Mouse (Mus musculus) hindbrain, postnatal 0 days (tissue): ENCODE measurements around the gene Fra10ac1. TPM values are rescaled to one million over a fixed set of nuclear protein-coding genes. Genes with fewer than 3 reads are reported as not detected.
A peak's percentile ranks its signal among the peaks of the same experiment; 100 is the strongest.

Experiments
- ATAC-seq: fragments of 200-750 bp; cut with Nextera tagmentation; 2 replicates; pipeline ENCODE4 v1.8.0; 2017; ENCODE audit warnings: mild to moderate bottlenecking, moderate TSS enrichment, moderate library complexity
- DNase-seq: peaks from one replicate; pipeline ENCODE4 v3.0.0-alpha.2; 2015; ENCODE audit warnings: low spot score
- H3K27ac ChIP-seq: fragments of 300-500 bp; sonication (generic); 2 replicates; pipeline ENCODE4 v1.5.1; 2014; ENCODE audit warnings: mild to moderate bottlenecking
- H3K27me3 ChIP-seq: fragments of 300-500 bp; sonication (generic); 2 replicates; pipeline ENCODE4 v1.6.1; 2014; ENCODE audit warnings: low read length, mixed read lengths; ENCODE audit not compliant: insufficient read depth
- H3K36me3 ChIP-seq: fragments of 300-500 bp; sonication (generic); 2 replicates; pipeline ENCODE4 v1.6.1; 2014; ENCODE audit warnings: low read length, mixed read lengths; ENCODE audit not compliant: insufficient read depth
- H3K4me1 ChIP-seq: fragments of 300-500 bp; sonication (generic); 2 replicates; pipeline ENCODE4 v1.6.1; 2014; ENCODE audit warnings: antibody characterized with exemption, low read length, mixed read lengths; ENCODE audit not compliant: insufficient read depth
- H3K4me2 ChIP-seq: fragments of 300-500 bp; sonication (generic); 2 replicates; pipeline ENCODE4 v1.6.1; 2014; ENCODE audit warnings: low read depth, mild to moderate bottlenecking, low read length, moderate library complexity, mixed read lengths
- H3K4me3 ChIP-seq: fragments of 300-500 bp; sonication (generic); 2 replicates; pipeline ENCODE4 v1.5.1; 2014; ENCODE audit warnings: low read length
- H3K9ac ChIP-seq: fragments of 300-500 bp; sonication (generic); replicated peaks from 2 replicates; pipeline ENCODE4 v1.6.1; 2014; ENCODE audit warnings: mild to moderate bottlenecking, low read length, moderate library complexity, mixed read lengths
- H3K9me3 ChIP-seq: fragments of 300-500 bp; sonication (generic); 2 replicates; pipeline ENCODE4 v1.6.1; 2016; ENCODE audit warnings: low read length, mixed read lengths
- CTCF ChIP-seq: IDR thresholded peaks from 2 replicates; pipeline ENCODE4 v1.5.1; 2016; ENCODE audit warnings: antibody characterized with exemption, control low read depth, low read depth
- WGBS: fragments of 180-500 bp; shearing (Covaris S2); extraction: QIAGEN DNeasy Blood & Tissue Kit; methylation state at CpG from one replicate; pipeline ENCODE4 v1.1.7; 2014; 5-methylcytosine and 5-hydroxymethylcytosine counted together
- polyA plus RNA-seq: library from polyadenylated mRNA; unstranded; fragments of >200 nt; fragmentation: Nextera tagmentation; extraction: Ambion mirVana; gene quantifications from 2 replicates; pipeline ENCODE4 v1.2.1, GENCODE M21; 2015
- total RNA-seq: library from RNA; depleted of rRNA; stranded (reverse); fragments of >200 nt; gene quantifications from 2 replicates; pipeline ENCODE4 v1.2.3, GENCODE M21; 2014

The Fra10ac1 gene
- total and polyA plus RNA-seq, 2 experiments from 2014 or later, result 3.4 to 30.9 TPM

DNA sequence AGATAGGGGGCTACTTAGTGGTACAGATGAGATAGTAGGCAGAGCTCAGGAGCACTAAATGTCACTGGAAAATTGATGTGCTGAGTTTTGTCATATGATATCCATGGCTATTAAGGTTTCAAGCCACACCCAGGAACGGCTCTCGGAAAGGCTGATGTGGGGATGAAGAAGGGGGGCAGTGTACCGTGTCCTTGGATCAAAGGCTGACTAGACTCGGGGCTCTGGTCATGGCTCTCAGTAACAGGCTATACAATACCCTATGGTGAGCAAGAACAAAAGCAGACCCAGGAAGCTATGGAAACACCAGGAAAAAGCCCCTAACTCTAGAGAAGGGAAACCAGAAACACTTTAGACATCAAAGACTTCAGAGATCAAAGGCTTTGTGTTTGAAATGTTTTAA, 8.6 kb upstream of the Fra10ac1 start:
- Histone ChIP-seq H3K27ac (no peak overlapping the region), H3K4me2 (no peak overlapping the region), H3K4me3 (no peak overlapping the region), H3K4me1 (no peaks in the 10 kb centered on the region), H3K27me3 (no peaks in the 10 kb centered on the region), H3K36me3 (no peaks in the 10 kb centered on the region), H3K9me3 (no peaks in the 10 kb centered on the region), H3K9ac (no peak overlapping the region)
- no peak for TF ChIP-seq CTCF
- no peak for ATAC-seq
- DNase-seq, result no peak
- 9% methylated on average over 4 of the region's 4 CpGs for WGBS

DNA sequence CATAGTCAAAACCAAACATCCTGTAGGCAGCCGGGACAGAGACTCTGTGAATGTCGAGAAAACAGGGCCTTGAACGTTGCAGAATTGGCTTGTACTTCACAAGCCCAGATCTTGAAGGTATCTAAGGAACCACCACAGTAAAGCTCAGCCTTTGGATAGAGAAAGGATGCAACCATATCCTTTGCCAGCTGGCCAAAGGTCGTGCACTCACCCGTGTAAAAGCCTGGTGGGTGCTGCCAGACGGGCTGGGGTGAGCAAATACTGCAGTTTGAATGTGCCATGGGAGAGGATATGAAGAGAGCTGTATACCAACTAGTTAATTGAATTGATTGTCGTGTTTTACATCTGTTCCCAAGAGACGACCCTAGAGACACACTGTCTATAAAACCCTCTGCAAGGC, 8.1 kb upstream of the Fra10ac1 start:
- Histone ChIP-seq H3K27me3 (no peaks in the 10 kb centered on the region), H3K4me3 (no peak overlapping the region), H3K9ac (no peak overlapping the region), H3K36me3 (no peaks in the 10 kb centered on the region), H3K4me1 (no peaks in the 10 kb centered on the region), H3K27ac (no peak overlapping the region), H3K9me3 (no peaks in the 10 kb centered on the region), H3K4me2 (no peak overlapping the region)
- TF ChIP-seq CTCF, result no peak
- ATAC-seq (no peak), DNase-seq (no peak)
- 39% methylated on average over 8 of the region's 8 CpGs for WGBS

- no peak overlapping the region for H3K9ac ChIP-seq
- no peak overlapping the region for H3K27ac ChIP-seq
- H3K4me2 ChIP-seq, result no peak overlapping the region
- H3K4me3 ChIP-seq, result no peak overlapping the region
- no peak for DNase-seq
- no peaks in the 10 kb centered on the region for H3K36me3 ChIP-seq
- H3K27me3 ChIP-seq, result no peaks in the 10 kb centered on the region
- no peaks in the 10 kb centered on the region for H3K9me3 ChIP-seq
- TF ChIP-seq CTCF, result peak; percentile 33
- WGBS, result 55% methylated on average over 2 of the region's 2 CpGs
- no peak for ATAC-seq
- H3K4me1 ChIP-seq, result 0 out of 2 replicates have a peak, but pooled peaks cover 3% of the 10 kb centered on the region
Measured at GRCm38 (mm10) chr19:38228699-38229098, 4.7 kb upstream of the Fra10ac1 start.

DNA sequence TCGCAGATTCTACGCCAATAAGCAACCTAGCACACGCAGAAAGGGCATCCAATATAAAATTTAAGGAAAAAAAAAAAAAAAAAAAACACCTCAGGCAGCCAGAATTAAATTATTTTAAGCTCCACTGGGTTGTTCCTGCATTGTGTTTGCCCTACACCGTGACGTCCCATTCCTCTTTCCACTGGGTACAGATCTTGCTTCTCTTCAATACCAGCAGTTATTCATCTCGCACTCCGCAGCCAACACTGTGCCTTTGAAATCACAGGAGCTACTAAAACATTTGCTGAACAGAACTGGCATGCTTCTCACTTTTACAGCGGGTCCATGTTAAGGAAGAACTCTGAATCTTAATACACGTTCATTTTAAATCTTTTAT, 717 bp upstream of the Fra10ac1 start:
- no peak for ATAC-seq
- no peaks in the 10 kb centered on the region for H3K27me3 ChIP-seq
- H3K4me2 ChIP-seq, result peak overlapping the region; percentile 70
- H3K27ac ChIP-seq, result peak overlapping the region; percentile 96
- H3K4me3 ChIP-seq, result peak overlapping the region; percentile 42
- H3K9me3 ChIP-seq, result no peaks in the 10 kb centered on the region
- WGBS, result 4% methylated on average over 9 of the region's 9 CpGs
- no peaks in the 10 kb centered on the region for H3K36me3 ChIP-seq
- H3K9ac ChIP-seq, result peak overlapping the region; percentile 72
- H3K4me1 ChIP-seq, result 0 out of 2 replicates have a peak, but pooled peaks cover 3% of the 10 kb centered on the region
- TF ChIP-seq CTCF, result no peak
- peak; percentile 76 for DNase-seq

- Histone ChIP-seq H3K36me3 (no peaks in the 10 kb centered on the region), H3K27me3 (no peaks in the 10 kb centered on the region), H3K4me2 (peak overlapping the region; percentile 70), H3K9ac (peak overlapping the region; percentile 72), H3K27ac (peak overlapping the region; percentile 96), H3K4me1 (0 out of 2 replicates have a peak, but pooled peaks cover 3% of the 10 kb centered on the region), H3K9me3 (no peaks in the 10 kb centered on the region), H3K4me3 (peak overlapping the region; percentile 42)
- no peak for TF ChIP-seq CTCF
- ATAC-seq (peak; percentile 21), DNase-seq (no peak)
- 12% methylated on average over 12 of the region's 12 CpGs for WGBS
Measured at GRCm38 (mm10) chr19:38223356-38223904, 526 bp downstream of the Fra10ac1 start.

GRCm38 (mm10) chr19:38217696-38218095, 6.3 kb downstream of the Fra10ac1 start:
- no peak for TF ChIP-seq CTCF
- no peak overlapping the region for H3K4me2 ChIP-seq
- no peaks in the 10 kb centered on the region for H3K27me3 ChIP-seq
- H3K9ac ChIP-seq, result no peak overlapping the region
- no peaks in the 10 kb centered on the region for H3K4me1 ChIP-seq
- no peaks in the 10 kb centered on the region for H3K9me3 ChIP-seq
- no peak overlapping the region for H3K4me3 ChIP-seq
- no peaks in the 10 kb centered on the region for H3K36me3 ChIP-seq
- no peak overlapping the region for H3K27ac ChIP-seq
- ATAC-seq (no peak), DNase-seq (no peak)
- 98% methylated on average over 3 of the region's 3 CpGs for WGBS

DNA sequence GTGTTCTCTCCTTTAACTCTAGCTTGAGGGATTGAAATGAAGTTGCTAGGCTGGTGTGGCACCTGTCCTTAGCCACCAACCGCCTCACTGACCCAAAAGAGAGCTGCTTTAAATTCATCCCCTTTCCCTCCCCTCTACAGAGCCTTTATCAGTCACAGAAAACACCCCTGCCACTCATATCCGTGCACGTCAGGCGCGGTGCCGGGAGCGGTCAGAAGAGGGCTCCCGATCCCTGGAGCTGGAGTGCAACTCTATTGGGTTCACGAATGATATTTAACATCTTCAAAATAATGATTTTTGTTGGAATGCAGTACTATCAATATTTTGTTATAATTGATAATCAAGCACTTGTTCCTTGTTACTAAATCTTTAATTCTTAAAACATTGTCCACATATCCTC, 17.3 kb downstream of the Fra10ac1 start:
- no peak overlapping the region for H3K27ac ChIP-seq
- 61% methylated on average over 9 of the region's 9 CpGs for WGBS
- H3K36me3 ChIP-seq, result peaks cover 14% of the 10 kb centered on the region
- no peak overlapping the region for H3K4me3 ChIP-seq
- DNase-seq (peak; percentile 52), ATAC-seq (peak; percentile 64; the same call in 1 of the 2 replicates)
- no peaks in the 10 kb centered on the region for H3K27me3 ChIP-seq
- TF ChIP-seq CTCF, result peak; percentile 76
- H3K9ac ChIP-seq, result no peak overlapping the region
- H3K4me1 ChIP-seq, result no peaks in the 10 kb centered on the region
- no peak overlapping the region for H3K4me2 ChIP-seq
- no peaks in the 10 kb centered on the region for H3K9me3 ChIP-seq
